Mouse (Mus musculus) 3134 (cell line): ENCODE measurements at regions not wholly inside any gene's neighbourhood (a gene's known extent, or its start where the extent isn't known, plus 50 kb on each side); places are given as distances from the start of the nearest gene placed in this dataset.

Experiments used
- DNase-seq: peaks from one replicate; pipeline ENCODE4 v3.0.0-alpha.2; 2011; ENCODE audit warnings: low spot score; ENCODE audit not compliant: insufficient read length; ENCODE audit errors: extremely low read depth

DNA sequence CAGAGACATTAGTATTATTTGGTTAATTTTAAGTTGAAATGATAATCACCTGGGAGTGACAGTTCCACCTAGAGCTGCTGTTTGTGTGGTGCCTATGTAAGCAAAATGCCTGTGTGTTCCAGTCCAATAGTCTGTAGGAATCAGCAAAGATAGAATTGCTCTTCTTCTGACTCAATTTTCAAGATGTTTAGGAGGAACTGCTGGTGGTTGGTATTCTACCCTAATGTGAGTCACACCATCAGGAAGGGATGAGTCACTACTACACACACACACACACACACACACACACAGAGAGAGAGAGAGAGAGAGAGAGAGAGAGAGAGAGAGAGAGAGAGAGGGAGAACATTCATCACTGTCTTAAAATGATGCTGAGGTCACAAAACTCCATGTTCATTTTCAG, 753.1 kb downstream of the Ets1 start:
- DNase-seq = no peak

DNA sequence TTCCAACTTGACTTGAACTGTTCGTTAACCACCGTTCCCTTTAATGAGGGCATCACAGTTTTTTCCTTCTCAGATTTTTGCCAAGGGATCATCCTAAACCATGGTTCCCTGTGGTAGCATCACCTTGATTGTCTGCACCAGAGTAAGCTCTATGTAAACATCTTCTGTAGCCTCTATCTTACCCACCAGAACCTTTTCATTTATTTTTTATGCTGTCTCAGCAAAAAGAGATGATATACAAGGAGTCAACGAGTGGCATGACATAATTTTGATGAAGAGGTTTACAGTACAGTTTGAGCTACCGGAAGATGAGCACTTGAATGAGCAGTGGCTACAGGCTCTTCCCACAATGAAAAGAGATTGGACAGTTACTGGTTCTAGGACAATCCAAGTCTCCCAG, 768.7 kb downstream of the Ets1 start:
- DNase-seq = no peak

DNA sequence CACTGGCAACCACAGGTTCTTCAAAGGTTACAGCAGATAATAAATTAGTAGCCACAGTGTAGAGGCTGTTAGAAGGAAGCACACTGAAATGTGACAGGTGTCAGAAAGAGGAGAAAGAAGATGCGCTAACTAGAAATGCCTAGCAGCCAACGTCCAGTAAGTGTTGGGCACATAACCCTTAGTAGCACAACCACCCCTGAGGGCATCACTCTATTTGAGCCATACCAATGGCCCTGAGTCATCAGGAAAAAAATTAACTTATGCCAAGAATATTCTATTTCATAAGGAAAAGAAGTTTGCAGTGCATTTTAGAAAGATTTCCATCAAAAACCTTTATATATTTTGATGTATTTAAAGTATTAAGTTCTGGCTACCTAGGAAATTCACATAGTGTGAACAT, 771.5 kb downstream of the Ets1 start:
- DNase-seq = no peak

DNA sequence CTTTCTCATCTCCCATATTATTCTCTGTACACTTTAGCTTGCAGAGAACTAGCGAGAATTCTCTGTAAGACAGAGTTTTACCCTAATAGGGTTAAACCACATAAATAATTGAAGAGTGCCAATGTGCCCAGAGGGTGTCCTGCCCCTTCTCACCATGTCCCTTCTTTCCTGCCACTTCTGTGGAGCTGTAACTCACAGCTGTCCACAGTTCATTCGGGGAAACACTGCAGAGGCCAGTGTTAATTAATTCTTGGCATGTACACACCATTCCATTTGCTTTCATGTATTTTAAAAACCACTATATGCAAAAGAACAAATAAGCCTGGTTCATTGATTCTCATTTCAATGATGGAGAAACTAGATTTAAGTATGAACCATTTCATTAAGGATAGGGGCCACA, 787.8 kb downstream of the Ets1 start:
- no peak for DNase-seq

DNA sequence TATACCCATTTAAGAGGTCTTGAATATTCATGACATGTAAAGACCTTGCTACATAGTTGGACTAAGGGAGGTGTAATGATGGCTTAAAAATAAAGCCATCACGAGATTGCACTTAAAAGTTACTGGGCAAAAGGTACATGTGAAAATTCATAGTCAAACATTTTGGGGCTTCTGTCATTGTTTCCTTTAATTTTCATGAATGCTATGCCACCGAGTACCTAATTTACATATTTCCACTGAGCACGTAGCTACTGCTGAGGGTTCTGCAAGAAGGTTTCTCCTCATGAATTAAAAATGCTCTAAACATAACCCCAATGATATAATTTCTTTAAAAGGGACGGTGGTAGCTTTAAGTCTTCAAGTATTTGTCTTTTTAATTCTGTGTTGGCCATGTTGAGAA, 800.4 kb downstream of the Ets1 start:
- no peak for DNase-seq

DNA sequence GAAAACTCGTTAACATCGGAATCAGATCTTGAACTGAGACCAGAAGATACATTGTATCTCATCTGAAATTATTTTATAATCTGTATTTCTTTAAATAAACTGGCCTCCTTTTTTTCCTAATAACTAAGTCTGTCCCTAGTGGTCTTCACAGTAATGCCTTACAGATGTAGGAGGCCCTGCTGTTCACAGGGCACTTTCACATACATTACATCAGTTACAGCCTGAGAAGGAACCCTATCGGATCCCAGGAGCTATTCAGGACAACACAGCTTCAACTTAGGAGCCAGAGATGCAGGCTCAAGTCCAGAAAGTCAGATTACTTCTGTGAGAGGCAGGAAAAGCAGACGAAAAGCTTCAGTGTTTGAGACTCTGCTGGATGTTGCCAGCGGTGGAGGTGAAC, 806.2 kb downstream of the Ets1 start:
- no peak for DNase-seq

DNA sequence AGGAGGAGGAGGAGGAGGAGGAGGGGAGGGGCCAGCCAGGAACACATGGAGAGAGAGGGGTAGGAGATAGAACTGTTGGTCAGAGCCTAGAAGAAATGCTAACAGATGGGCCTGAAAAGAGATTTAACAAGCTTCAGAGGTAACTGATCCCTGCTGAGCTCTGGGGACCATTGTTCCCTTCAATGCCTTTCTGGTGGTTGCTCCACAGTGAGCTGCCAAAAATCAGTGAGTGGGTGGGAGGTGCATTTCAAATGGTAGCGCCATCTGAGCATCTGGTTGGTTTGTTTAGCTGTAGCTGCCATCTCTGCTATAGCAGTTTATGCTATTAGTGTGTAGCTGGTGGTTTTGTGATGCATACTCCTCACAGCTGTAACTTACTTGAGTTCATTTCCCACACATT, 809.9 kb downstream of the Ets1 start:
- no peak for DNase-seq

DNA sequence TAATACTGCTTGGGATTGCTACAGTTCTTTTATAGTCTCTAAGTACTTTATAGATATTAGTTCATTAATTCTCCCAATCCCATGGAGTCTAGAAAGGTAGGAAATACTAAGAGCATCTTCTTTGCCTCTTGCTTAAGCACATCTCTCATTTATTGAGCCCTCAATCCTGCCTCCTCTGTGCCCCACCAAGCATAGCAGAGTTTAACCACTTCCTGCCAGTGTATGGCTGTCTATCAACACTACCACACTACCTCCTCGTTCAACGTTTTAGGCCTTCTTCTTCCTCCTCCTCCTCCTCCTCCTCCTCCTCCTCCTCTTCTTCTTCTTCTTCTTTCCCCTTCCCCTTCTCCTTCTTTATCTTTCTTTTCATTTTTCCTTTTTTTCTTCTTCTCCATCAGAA, 839.1 kb downstream of the Ets1 start:
- DNase-seq = no peak

DNA sequence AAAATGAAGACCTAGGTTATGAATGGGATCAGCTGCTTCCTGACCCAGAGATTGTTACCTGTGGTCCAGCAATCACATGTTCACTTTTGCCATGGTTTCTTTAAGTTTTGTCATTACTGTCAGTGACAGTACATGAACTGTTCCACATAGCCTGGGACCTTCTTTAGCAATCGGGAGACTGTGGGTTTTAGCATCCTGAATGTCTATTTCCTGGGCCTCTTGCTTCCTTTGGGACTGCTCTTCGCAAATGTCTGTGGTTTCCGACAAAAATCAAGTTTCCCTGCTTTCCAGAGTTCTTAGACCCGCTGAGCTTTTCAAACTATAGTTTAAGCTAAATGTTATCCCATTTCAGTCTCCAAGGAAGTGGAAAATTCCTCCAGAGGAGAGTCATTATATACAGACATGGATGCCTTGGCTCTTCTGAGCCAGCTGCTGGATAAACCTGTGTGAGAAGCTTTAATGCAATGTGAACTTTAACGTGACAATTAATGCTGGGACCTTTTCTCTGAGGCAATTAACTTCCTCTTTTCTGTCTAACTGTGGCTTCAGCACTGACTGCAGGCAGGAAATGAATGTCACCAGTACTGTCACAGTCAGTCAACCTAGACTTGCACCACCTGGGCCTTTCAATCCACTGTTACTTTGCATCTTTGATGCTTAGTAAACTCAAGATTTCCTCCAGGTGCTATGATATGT, 847.0 kb downstream of the Ets1 start:
- DNase-seq = no peak

DNA sequence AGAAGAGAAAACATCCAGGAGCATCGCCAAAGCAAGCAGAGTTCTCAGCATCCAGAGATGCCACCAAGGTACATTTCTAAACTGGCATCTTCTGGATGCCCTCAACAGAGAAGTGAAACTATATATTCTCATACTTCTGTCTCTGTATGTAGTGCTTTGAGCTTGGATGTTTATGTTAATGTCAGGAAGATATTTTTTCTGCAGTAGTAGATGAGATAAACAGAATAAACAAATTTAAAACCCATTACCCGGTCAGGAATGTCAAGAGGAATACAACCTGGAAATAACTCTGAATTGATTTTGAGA, 847.5 kb downstream of the Ets1 start:
- no peak for DNase-seq

DNA sequence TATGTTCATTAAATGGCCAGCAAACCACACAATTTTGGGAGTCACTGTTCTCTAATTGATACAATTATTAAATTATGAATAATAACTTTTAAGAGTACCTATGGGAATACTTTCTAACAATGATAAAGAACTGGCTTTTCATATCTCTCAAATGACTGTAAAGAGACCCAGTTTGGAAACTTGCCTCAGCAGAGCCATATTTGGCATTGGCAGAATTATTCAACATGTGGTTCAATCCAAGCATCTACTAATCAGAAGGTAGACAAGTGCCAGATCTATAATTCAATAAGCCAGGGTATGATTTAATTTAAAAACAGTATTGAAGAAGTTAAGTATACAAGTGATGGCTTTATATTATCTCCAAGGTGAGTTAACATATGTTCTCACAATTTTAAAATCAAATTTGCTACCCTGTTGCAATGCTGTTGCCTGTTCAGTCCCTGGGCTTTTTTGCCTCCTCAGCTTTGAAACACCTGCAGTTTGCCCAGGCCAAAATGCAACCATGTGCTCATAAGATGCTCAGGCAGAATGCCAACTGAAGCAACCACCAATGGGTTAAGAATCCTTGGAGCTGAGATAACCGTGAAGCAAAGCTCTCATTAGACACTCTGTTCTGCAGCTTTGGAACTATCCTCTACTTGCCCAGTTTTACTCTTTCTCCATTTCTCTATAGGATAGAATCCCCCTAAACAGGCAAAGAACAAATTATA, 897.2 kb downstream of the Ets1 start:
- DNase-seq = no peak

DNA sequence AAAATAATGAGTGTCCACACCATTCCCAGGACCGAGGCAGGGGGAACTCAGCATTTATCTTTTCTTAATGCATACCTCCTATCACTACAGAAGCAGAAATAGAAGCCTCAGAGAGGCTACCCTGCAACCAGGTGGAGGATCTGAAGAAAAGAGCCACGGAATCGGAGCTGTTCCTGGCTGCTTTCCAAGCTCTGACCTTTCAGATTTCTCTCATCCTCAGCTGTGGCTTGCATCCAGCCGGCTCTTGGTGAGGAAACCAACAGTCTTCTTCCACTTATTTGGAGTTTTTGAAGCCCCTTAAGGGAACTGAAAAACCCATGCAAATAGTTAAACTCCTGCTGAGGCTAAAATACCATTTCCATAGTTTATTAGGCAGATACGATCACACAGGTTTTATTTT, 907.3 kb downstream of the Ets1 start:
- DNase-seq = no peak

DNA sequence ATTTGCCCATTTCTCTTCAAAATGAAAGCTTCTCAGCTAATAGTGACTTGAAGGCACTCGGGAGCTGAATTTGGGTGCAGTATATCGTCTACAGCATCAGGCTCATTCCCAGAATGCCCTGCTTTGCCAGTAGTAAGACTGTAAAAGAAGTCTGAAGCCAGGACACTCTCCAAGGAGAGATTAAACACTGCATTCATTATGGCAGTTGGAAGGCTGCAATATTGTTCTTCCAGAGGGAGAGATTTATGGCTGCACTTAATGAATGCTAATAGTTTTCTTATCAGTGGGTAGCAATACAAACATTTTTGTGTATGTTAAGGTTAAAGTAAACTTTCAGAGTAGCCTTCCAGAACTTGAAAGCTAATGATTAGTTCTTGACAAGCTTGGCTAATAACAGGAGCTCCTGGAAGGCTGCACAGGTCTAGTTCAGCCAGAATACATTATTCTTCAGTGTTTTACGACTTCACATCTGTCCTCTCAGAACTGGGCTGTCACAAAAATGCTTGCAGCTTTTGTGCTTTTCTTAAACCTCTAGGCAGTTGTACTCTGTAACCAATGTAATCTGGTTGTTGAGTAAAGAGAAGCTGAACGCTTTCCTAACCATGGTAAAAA, 910.2 kb downstream of the Ets1 start:
- DNase-seq = no peak

DNA sequence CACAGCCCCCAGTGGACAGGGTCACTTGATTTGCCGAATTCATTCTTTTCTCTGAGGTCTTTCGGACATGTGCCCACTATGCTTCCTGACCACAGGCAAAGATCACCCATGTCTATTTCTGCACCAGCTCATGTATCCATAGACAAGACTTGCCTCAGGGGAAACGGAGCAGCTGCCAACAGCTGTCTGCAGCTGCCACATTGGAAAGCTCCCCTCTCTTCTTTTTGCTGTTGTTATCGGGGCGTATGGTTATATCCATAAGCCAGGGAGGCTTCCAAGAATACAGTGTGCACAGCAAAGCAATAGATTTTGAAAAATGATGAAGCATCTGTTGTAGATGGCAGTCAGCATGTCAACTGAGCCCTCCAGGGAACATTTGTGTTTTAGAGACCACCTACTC, 913.4 kb downstream of the Ets1 start:
- DNase-seq = no peak

DNA sequence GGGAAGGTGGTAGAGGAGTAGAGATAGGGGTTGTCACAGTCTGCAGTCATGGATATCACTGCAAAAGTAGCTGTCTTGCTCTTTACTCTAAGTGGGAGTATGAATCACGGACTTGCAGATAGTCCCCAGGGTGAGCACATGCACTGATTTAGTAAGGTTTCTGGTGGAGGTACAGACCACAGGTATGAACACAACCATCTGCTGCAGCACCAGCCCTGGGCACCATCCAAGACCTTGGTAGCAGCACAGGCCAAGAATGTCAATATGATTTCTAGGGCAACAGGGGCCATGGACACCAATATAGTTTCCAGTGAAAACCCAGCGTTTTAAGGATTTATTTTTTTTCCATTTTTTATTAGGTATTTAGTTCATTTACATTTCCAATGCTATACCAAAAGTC, 913.7 kb upstream of the Kirrel3 start:
- no peak for DNase-seq

DNA sequence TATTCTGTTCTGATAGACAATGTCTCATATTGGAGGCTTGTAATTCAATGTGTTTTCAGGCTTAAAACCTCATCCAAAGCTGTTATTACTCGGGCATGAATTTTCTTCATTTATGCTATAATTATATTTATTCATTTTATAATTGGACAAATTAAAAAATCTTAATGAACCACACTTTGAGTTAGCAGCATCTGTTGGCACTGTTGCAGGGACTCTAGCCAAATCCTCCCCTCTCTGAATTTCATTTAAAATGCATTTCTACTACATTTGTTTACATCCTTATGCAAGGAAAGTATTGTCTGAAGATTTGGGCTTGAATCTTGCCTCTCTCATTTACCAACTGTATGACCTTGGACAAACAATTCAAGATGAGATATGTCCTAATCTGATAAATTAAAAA, 874.2 kb upstream of the Kirrel3 start:
- DNase-seq = no peak

DNA sequence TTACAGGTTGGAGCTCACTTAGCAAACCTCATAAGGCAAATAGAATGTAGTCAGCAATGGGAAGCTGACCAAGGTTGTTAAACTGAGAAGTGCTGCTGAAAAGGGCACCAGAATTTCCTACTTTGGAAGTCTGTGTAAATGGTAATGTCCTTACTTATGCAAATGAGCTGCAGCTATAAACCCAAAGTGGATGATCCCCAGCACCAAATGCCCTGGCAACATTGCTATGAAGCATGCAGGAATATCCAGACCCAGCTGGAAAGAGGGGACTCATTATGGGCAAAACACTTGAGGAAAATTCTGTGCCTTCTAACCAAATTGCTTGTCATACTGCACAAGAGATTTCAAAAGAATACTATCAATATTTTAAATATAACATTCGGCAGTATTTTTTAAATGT, 861.3 kb upstream of the Kirrel3 start:
- no peak for DNase-seq

DNA sequence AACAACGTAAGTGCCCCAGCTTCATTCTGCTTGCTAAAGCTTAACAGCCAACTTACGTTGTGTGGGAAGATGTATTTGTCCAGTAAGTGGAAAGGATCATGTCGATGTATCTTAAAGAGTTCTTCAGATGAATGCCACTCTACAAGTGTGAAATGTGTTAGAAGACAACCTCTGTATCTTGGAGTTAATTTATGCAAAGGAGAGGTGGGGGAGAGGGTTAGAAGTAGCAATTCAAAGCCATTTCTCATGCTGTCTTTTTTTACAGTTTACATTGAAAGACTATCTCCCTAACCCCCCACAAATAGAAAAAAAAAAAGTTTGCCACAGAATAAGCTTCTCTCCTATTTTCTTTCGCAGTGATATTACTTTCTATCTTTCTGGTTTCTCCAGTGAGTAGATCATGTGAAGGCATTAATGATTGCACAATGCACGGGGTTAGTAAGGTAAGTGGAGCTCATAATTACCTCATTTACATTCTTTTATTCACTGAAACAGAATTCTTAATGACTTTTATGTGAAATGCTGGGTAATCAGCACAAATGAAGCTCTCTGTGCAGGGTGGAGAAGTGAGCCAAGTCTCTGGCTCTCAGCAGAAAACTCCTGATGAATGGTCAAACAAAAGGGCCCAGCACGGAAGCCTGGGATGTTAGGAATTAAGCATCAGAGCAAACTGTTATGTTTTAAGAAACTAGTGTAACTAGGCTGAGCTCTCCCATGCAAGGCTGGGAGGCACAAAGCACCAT, 855.8 kb upstream of the Kirrel3 start:
- no peak for DNase-seq

DNA sequence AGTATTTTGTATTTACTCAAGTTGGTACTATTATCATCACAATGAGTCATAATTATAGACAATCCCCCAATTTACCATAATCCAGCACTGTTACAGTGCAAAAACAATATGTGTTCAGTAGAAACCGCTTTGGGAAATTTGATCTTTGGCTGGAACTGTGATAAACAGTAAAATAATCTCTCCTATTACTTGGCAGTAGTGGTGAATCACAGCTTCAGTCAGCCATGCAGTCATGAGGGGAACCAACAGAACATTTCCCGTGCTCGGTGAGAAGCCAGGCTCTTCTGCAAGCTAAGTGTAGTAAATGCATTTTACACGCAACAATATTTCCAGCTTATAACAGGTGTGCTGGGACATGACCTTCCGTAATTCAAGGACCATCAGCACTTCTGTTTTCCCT, 822.7 kb upstream of the Kirrel3 start:
- no peak for DNase-seq

DNA sequence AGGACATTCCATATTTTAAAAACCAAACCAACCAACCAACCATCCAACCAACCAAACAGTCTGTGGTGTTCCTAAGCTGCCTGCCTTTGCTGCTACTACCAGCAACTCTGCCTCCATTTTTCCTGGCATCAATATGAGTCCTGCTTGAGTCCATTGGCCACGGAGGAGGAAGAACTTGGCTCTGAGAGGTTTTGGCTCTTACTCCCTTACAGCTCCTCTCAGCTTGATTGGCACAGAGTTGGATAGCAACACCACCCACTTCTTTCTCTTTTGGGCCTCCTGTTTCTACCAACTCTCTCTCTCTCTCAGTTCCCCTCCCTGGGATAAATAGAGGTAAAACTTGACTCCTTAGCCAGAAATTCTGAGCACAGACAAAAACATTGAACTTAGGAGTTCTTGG, 804.6 kb upstream of the Kirrel3 start:
- DNase-seq = no peak

DNA sequence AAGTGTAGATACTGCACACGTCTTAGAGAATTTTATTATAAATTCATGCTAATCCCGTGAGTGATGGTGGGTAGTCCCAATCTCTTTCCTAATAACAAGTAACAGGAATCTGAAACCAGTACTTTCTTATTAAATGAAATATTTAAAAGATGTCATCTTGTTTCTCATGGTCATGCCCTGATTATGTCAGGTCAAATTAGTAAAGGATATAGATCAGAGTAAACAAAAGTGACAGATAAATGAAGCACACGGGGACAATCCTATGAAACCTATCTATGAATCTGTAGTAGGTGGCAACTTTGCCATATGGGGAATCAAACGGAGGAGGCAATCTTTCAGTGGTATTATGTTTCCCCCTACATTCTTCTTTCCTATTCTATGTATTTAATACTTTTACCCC, 794.0 kb upstream of the Kirrel3 start:
- DNase-seq = no peak

DNA sequence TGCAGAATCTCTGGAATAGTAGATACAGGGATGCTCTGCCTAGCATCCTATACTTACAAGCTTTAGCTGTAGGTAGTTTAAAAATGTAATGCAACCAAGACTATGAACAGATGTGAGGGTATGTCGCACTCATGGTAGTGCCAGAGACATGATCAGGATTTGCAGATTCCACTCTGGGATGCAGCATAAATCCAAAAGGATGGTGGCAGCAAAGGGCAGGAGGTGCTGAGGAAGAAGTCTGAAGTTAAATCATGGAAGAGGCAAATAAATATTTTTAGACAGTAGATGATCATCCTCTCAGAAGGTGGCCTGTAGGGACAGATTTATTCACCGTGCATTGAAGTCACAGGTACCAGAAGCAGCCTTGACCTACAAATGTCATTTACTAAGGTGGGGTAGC, 768.1 kb upstream of the Kirrel3 start:
- DNase-seq = no peak
